Mouse (Mus musculus) thymus, adult 2 months (tissue): Measurements from ENCODE around the gene 0610009B22Rik. TPM values are rescaled to one million over a fixed set of nuclear protein-coding genes. Genes with fewer than 3 reads are reported as not detected.

ENCODE experiments used
- DNase-seq: peaks from one replicate; pipeline ENCODE4 v3.0.0; 2021
- H3K27ac ChIP-seq: fragments of 200-500 bp; 2 replicates; pipeline ENCODE4 v1.5.1; 2012; ENCODE audit warnings: low read length, control low read depth; ENCODE audit not compliant: control insufficient read depth, insufficient read depth
- H3K27me3 ChIP-seq: fragments of 200-500 bp; 2 replicates; pipeline ENCODE4 v1.6.1; 2012; ENCODE audit warnings: mild to moderate bottlenecking, low read length, moderate library complexity, mixed read lengths; ENCODE audit not compliant: control insufficient read depth, insufficient read depth
- H3K36me3 ChIP-seq: fragments of 200-500 bp; 2 replicates; pipeline ENCODE4 v1.6.1; 2012; ENCODE audit warnings: mild to moderate bottlenecking, low read length, moderate library complexity; ENCODE audit not compliant: control insufficient read depth, insufficient read depth
- H3K4me1 ChIP-seq: fragments of 200-500 bp; replicated peaks from 2 replicates; pipeline ENCODE4 v1.6.1; 2012; ENCODE audit warnings: low read length; ENCODE audit not compliant: control insufficient read depth, insufficient read depth
- H3K4me3 ChIP-seq: fragments of 200-500 bp; 2 replicates; pipeline ENCODE4 v1.5.1; 2012; ENCODE audit warnings: mild to moderate bottlenecking, low read length, control low read depth, moderate library complexity; ENCODE audit not compliant: control insufficient read depth, insufficient read depth
- CTCF ChIP-seq: fragments of 200-500 bp; IDR thresholded peaks from 2 replicates; pipeline ENCODE4 v1.5.1; 2012; ENCODE audit warnings: mild to moderate bottlenecking, control low read depth, low read length, moderate library complexity, borderline replicate concordance; ENCODE audit not compliant: control insufficient read depth, poor library complexity, insufficient read depth; ENCODE audit errors: extremely low read depth
- POLR2A ChIP-seq: fragments of 200-500 bp; IDR thresholded peaks from 2 replicates; pipeline ENCODE4 v1.6.1; 2012; ENCODE audit warnings: mild to moderate bottlenecking, low read length, control low read depth, moderate library complexity; ENCODE audit not compliant: control insufficient read depth, poor library complexity, insufficient read depth; ENCODE audit errors: extremely low read depth
- WGBS: fragments of 180-500 bp; shearing (Covaris S2); methylation state at CpG from one replicate; pipeline ENCODE4 v1.1.7; 2018; 5-methylcytosine and 5-hydroxymethylcytosine counted together
- polyA plus RNA-seq: library from polyadenylated mRNA; depleted of rRNA; stranded (reverse); fragments of >200 nt; gene quantifications from 2 replicates; pipeline ENCODE4 v1.2.3, GENCODE M21; 2012

Gene 0610009B22Rik
- polyA plus RNA-seq, 1 experiment: 10.1 TPM

GRCm38 (mm10) chr11:51646751-51647667 is 41.7 kb downstream of the 0610009B22Rik start:
- Histone ChIP-seq H3K4me3 (no peak overlapping the region), H3K4me1 (peaks cover 79% of the 10 kb centered on the region), H3K27me3 (no peaks in the 10 kb centered on the region), H3K36me3 (no peaks in the 10 kb centered on the region), H3K27ac (peak overlapping the region; percentile 28)
- TF ChIP-seq POLR2A: no peak
- 0 out of 2 replicates have a peak, but pooled peaks have one; percentile 10 for TF ChIP-seq CTCF
- 39% methylated on average over 15 of the region's 15 CpGs for WGBS
- DNase-seq: peak; percentile 43

DNA sequence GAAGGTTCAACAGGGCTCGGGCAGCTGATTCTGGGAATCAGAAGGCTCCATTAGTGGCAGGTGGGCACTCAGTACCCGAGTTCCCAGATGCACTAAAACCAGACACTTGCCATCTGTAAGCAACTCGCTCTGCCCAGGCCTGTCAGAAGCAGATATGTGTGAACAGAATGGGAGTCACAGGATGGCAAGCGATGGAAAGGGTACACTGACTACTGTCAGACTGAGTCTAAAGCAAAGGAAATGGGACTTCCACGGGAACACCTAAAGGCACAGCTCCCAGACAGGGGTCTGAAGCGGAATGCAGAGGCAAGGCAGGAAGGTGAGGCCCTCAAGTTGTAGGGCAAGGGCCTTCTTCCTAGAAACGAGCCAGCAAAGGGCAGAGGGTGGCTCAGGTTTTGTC is 42.4 kb downstream of the 0610009B22Rik start:
- H3K27ac ChIP-seq: peak overlapping the region; percentile 28; the same call in 1 of the 2 replicates
- H3K4me1 ChIP-seq: peaks cover 84% of the 10 kb centered on the region
- no peak for DNase-seq
- H3K36me3 ChIP-seq: no peaks in the 10 kb centered on the region
- H3K27me3 ChIP-seq: no peaks in the 10 kb centered on the region
- no peak overlapping the region for H3K4me3 ChIP-seq
- WGBS: 80% methylated on average over 7 of the region's 7 CpGs
- TF ChIP-seq CTCF (no peak), POLR2A (no peak)

GRCm38 (mm10) chr11:51645293-51645692 is 43.4 kb downstream of the 0610009B22Rik start:
- H3K27ac ChIP-seq: peak overlapping the region; percentile 92
- H3K4me3 ChIP-seq: no peak overlapping the region
- H3K36me3 ChIP-seq: no peaks in the 10 kb centered on the region
- no peaks in the 10 kb centered on the region for H3K27me3 ChIP-seq
- TF ChIP-seq CTCF: no peak
- no peak for TF ChIP-seq POLR2A
- 81% methylated on average over 13 of the region's 13 CpGs for WGBS
- DNase-seq: no peak
- peaks cover 89% of the 10 kb centered on the region for H3K4me1 ChIP-seq

DNA sequence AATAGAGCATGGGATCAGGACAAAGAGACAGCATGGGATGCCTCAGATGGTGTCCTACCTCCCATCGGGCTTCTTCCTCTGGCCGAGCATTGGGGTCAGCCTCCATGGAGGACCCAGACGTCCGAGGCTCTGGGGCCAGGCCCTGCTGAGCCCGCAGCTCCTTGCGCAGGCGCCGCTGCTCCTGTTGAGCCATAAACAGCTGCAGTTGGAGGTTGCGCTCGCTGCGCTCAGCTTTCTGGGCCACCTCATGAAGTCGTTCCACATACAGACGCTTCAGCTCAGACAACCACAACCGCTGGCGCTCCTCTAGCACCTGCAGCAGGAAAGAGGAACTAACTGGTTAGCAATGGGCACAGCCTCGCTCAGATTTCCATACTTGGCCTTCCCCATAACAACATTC is 44.5 kb downstream of the 0610009B22Rik start:
- Histone ChIP-seq H3K27ac (peak overlapping the region; percentile 92), H3K4me1 (peaks cover 82% of the 10 kb centered on the region), H3K27me3 (no peaks in the 10 kb centered on the region), H3K36me3 (no peaks in the 10 kb centered on the region), H3K4me3 (peak overlapping the region; percentile 54)
- DNase-seq: peak; percentile 82
- no peak for TF ChIP-seq CTCF
- TF ChIP-seq POLR2A: peak; percentile 58; the same call in 1 of the 2 replicates
- 10% methylated on average over 16 of the region's 16 CpGs for WGBS

- Histone ChIP-seq H3K27ac (peak overlapping the region; percentile 92), H3K27me3 (no peaks in the 10 kb centered on the region), H3K36me3 (no peaks in the 10 kb centered on the region), H3K4me3 (peak overlapping the region; percentile 54), H3K4me1 (peaks cover 78% of the 10 kb centered on the region)
- TF ChIP-seq CTCF: 0 out of 2 replicates have a peak, but pooled peaks have one; percentile 40
- TF ChIP-seq POLR2A: peak; percentile 37; the same call in 1 of the 2 replicates
- WGBS: 2% methylated on average over 15 of the region's 15 CpGs
- DNase-seq: peak; percentile 69
These were observed 44.9 kb downstream of the 0610009B22Rik start for GRCm38 (mm10) chr11:51643761-51644160.

- H3K27ac ChIP-seq: peak overlapping the region; percentile 92
- WGBS: 57% methylated on average over 9 of the region's 9 CpGs
- peak overlapping the region; percentile 54 for H3K4me3 ChIP-seq
These were observed 45.5 kb downstream of the 0610009B22Rik start for GRCm38 (mm10) chr11:51643202-51643601.

More at GRCm38 (mm10) chr11:51643202-51643601, 45.5 kb downstream of the 0610009B22Rik start:
- H3K36me3 ChIP-seq: no peaks in the 10 kb centered on the region
- TF ChIP-seq POLR2A (no peak), CTCF (no peak)
- peak; percentile 33 for DNase-seq
- H3K4me1 ChIP-seq: peaks cover 73% of the 10 kb centered on the region
- no peaks in the 10 kb centered on the region for H3K27me3 ChIP-seq
